Mouse (Mus musculus) spleen, postnatal 10 days (tissue): ENCODE data around the gene Efcab6.

Experiments
- DNase-seq, 2 experiments: peaks; one replicate each; pipeline ENCODE4 v3.0.0; 2021 to 2022; ENCODE audit warnings: low spot score in 2 of 2

The Efcab6 gene

GRCm38 (mm10) chr15:83972206-83972605 lies 93.0 kb downstream of the Efcab6 start:
- DNase-seq = no peak

DNA sequence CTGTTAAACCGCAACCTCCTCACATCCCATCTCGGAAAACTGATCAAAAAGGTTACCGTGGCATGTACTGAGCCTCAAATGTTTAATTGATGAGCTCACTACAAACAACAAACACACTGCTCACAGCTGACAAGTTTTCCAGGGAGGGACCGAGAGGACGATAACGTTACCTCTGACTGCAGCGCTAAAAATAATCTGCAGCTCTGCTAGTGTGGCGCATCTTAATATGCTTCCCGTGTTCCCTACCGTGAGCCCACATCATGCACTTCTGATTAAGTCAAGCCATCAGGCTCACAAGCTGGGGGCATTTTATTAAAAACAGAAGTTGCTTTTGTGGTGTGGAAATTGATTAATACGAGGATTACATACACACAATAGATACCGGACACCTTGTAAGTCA lies 97.4 kb downstream of the Efcab6 start:
- no peak for DNase-seq

- no peak for DNase-seq
These were observed 100.1 kb downstream of the Efcab6 start for GRCm38 (mm10) chr15:83965126-83965525.

DNA sequence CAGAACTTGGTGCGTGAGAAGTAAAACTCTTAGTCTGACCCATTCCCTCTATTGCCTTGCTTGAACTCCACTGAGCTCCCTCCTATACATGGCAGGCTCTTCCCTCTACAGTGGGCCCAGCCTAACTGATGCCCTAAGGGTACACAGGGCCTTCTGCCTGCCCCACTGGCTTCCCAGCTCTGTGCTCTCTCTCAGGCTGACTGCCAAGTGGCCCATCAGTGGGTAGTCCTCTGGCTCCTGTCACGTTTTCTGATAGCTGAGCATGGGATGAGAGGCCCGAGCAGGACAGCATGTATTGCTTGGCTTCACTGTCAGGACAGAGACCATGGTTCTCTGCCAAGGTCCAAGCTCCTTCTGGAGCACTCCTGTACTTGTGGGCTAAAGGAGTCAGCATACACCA lies 106.8 kb downstream of the Efcab6 start:
- DNase-seq = no peak

- no peak for DNase-seq
These were observed 108.2 kb downstream of the Efcab6 start for GRCm38 (mm10) chr15:83956996-83957395.

DNA sequence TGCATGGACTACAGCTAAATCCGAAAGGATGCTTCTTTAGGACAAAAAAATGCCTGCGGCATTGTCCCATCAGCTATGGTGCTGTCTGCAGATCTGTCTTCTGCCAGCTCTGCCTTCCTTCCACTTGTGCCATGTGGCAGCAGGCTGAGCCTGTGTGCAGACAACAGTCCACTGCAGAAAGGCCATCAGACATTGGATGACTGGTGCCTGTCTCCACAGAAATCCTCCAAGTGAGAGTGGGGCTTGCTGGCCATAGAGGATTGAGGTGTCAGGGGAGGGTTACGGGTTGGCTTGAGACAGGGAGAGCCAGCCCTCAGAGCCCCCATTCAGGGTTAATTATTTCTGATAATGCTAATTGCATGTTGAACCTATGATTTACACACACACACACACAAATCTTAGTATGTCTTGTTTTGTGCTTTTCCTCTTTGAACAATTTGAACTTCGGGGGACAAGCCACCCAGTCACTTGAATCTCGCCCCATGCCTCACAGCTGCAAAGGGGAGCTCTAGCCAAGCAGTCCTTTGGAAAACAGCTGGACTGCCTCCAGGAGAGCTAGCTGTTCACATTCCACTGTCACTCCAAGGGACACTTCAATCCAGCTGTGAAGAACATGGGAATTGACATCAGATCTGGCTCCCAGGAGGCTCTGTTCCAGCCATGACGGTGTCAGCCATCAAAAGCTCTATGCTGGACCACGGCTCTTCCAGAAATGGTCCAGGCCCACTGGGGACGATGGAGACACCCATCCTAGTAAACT lies 109.1 kb downstream of the Efcab6 start:
- no peak for DNase-seq

DNA sequence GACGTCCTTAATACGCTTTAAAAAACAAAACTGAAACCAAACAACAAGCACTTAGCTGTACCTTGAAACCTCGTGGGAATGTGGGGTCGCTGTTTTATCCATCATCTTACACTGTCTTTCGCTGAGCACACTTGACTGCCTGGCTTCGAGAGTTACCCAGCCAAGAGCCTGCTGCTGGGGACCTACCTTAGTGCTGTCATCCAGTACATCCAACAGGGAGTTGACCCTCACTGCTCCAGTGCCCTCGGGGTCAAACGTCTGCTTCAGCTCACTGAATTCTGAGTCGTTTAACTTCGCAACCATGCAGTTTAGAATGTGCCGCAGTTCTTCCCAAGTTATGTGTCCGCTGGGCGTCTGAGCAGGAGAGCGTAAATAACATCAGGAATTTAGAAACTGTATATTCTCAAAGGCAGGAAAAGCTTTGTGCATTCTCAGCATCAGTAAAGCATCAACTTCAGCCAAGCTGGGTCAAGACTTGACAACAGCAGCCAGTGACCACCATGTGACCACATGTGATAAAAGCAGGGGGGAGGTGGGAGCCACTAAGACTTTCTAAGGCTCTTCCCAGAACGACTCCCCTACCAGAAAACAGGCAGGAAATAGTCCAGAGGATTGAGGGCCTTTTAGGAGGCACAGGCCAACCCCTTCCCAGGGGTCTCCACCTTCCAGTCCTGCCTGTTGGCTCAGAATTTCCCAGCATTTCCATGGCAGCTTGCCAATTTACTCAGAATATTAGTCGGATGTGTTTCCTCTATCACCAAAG lies 115.3 kb downstream of the Efcab6 start:
- no peak for DNase-seq

DNA sequence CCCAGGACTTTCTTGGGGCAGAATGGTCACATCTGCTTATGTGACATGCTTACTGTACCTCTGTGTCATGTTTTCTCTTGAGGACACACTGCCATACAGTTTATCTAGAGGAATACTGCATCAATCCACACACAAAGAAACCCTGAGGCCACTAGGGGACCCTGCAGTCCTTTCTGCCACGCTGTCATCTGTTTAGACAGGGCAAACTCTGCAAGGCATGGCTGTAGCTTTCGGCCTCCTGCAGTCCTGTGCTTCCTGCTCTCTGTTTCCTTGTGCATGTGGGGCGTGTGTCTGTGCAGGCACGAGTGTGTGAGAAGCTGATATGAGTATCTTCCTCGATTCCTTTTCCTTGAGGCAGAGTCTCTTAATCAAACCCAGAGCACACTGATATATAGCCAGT lies 125.5 kb downstream of the Efcab6 start:
- DNase-seq = no peak

GRCm38 (mm10) chr15:83938466-83938865 lies 126.7 kb downstream of the Efcab6 start:
- DNase-seq = no peak

GRCm38 (mm10) chr15:83936506-83936905 lies 128.7 kb downstream of the Efcab6 start:
- no peak for DNase-seq

DNA sequence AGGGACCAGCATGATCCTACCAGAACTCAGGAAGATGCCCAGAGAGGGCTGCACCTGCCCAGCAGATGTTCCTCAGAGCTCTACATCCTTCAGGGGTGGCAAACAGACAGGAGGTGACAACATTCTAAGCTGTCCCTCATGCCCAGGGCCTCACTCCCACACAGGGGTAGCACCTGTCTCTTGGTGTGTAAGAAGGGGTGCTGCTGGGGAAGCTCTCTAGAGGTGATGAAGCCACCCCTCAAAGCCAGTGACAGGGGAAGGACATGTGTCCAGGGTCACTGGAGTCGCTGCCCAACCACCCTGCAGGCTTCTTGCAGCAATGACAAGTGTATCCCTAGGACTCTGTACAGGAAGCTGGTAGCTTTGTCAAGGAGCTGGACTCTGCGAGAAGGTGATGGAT lies 130.4 kb downstream of the Efcab6 start:
- DNase-seq = no peak

GRCm38 (mm10) chr15:83925338-83925737 lies 139.8 kb downstream of the Efcab6 start:
- no peak for DNase-seq

DNA sequence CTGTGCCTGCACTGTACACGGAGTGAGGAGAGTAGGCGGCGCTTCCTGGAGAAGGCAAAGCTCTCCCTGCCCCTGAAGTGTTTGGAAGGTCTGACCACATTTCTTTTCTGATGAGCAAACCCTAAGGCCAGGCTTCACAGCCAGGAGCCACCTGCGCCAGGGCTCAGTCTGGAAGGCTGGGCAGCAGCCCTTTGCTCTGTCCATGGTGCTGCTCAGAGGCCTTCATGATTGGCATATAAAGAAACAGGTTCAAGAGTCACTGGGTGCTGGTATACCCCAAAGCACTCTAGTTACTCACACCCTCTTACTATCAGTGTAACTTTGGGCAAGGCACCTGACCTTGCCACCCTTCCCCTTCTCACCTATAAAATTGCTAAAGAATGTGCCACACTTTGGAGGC lies 140.5 kb downstream of the Efcab6 start:
- no peak for DNase-seq

- no peak for DNase-seq
These were observed 149.8 kb downstream of the Efcab6 start for GRCm38 (mm10) chr15:83915376-83915775.

- DNase-seq = no peak
These were observed 152.0 kb downstream of the Efcab6 start for GRCm38 (mm10) chr15:83913028-83913714.

DNA sequence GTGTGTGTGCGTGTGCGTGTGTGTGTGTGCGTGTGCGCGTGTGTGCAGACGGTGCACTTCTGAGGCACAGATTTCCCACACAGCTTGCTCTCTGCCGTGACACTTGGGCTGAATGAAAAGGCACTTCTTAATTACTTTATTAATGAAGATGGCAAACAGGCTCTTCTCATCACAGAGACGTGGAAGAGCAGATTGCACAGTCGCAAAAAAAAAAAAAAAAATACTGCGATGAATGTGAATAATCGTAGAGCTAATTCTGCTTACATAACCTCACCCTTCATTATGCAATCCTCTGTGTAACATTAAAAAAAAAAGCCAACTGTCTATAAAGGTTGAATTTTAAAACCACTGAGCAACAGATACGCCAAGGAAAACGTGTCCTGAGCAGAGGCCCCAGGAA lies 158.7 kb downstream of the Efcab6 start:
- no peak for DNase-seq

GRCm38 (mm10) chr15:83897286-83897685 lies 167.9 kb downstream of the Efcab6 start:
- no peak for DNase-seq

DNA sequence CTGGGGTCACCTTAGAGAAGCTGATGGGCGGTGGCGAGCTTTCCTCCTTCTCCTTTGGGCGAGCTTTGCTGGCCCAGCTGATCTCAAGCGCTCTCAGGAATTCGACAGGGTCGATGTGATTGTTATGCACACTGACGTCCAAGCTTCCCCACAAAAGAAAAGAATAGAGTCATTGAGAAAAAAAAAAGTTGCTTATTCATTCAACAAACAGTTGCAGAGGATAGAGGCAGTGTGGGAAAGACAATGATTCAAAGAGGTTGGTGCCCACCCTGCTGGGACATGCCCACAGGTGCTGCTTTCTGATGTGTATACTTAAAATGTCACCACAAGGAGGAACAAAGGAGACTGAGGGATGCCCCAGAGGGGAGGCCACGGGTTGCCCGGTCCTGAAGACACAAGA lies 169.2 kb downstream of the Efcab6 start:
- no peak for DNase-seq

DNA sequence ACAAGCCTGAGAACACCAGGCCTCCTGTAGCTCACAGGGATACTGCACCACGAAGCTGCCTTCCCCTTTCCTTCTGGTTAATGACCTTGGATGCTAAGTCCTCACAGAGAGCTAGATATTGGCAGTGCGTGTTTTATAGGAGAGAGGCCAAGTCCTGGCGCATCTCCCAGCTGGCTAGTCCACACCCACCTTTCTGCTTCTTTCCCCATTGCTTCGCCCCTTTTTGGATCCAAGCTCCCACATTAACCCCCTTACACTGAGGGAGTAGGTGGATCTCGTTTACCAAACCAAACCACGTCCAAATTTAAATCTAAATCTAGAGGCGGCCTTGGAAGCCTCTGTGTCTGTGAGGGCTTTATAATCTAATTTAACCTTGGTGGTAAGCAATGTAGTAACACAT lies 170.9 kb downstream of the Efcab6 start:
- DNase-seq = no peak

GRCm38 (mm10) chr15:83892871-83893270 lies 172.3 kb downstream of the Efcab6 start:
- DNase-seq = no peak

GRCm38 (mm10) chr15:83884291-83884690 lies 180.9 kb downstream of the Efcab6 start:
- no peak for DNase-seq

DNA sequence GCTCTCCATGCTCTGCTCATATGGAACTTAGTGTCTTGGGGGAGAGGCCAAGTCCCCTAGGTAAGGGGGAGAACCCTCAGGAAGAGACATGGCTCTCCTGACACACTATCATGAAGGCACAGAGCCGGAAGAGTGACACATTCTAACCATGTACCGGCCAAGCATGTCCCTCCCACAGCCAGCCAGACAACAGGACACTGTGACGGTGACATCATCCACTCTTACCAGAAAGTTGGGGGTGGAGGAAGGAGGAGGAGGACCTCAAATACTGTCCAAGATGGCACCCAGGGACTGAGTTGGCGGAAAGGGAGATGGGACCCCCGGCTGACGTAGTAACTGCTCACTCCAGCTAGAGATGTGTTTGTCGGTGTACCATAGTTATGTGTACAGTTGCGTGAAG lies 181.4 kb downstream of the Efcab6 start:
- no peak for DNase-seq

DNA sequence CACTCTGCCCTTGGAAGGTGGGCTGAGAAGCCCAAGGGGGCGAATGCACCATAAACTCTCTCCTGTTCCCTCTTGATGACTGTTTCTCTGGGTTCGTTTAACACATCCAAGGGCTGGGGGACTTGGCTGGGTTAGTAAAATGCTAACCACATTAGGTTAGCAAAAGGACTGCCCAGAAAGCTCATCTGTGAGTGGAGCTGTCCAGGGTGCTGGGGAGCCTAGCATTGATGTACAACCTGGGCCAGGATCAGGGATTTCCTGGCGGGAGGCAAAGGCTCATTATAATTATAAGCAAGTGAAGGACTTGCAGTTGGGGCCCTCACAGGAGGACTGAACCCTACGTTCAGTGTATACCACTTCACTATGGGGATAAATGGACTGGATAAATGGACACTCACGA lies 185.3 kb downstream of the Efcab6 start:
- peak in 1 of 2 experiments; percentile 24 for DNase-seq
